Mouse (Mus musculus): ENCODE data around the gene Prkd2.

GRCm38 (mm10) chr7:16885905-16886304, 43.2 kb downstream of the Prkd2 start:
- TF ChIP-seq POLR2A (IDR thresholded peaks at IDR 0.05; ENCODE audit: borderline replicate concordance, extremely low read depth, low read depth, low read length) (no peak), CTCF (IDR thresholded peaks at IDR 0.05; ENCODE audit: insufficient read depth, low read length) (no peak)
